Mouse (Mus musculus): ENCODE data around the gene Otulin. TPM values are rescaled to one million over a fixed set of nuclear protein-coding genes. Genes with fewer than 3 reads are reported as not detected.

The Otulin gene
- total RNA-seq (2012; rRNA removed): 64.2 and 65.5 TPM in 2 replicates
- polyA plus RNA-seq (2012; ENCODE audit: insufficient read depth in 1 of 2, insufficient read length in 2 of 2, low read depth in 1 of 2, low replicate concordance in 2 of 2, missing spikeins in 1 of 2): 10 to 100 TPM in 1 of 2 experiments, not detected in 1; 70.6 TPM

- Histone ChIP-seq H3K4me1 (ENCODE audit: control insufficient read depth in 1 of 2, insufficient read depth in 2 of 2, low read length in 2 of 2) (peaks cover 16 to 21% of the 10 kb centered on the region in 2 experiments), H3K27ac (ENCODE audit: control insufficient read depth, low read depth, low read length) (peak within 1 kb of the TSS; percentile 31), H3K9ac (ENCODE audit: control insufficient read depth, low read depth, low read length, poor library complexity, severe bottlenecking) (peak within 1 kb of the TSS; percentile 90), H3K4me3 (ENCODE audit: control insufficient read depth in 1 of 2, insufficient read depth in 1 of 2, low read depth in 2 of 2, low read length in 2 of 2) (peak within 1 kb of the TSS; percentile 53 to 69), H3K36me3 (ENCODE audit: control insufficient read depth in 1 of 2, insufficient read depth in 2 of 2, low read length in 2 of 2) (peaks cover 2 to 37% of the 10 kb centered on the region in 2 experiments), H3K79me2 (ENCODE audit: control insufficient read depth, insufficient read depth, low read length, poor library complexity) (peaks cover 43% of the 10 kb centered on the region), H3K9me3 (replicated peaks; ENCODE audit: insufficient read depth, low read length) (no peaks in the 10 kb centered on the region), H3K27me3 (ENCODE audit: control insufficient read depth in 1 of 2, insufficient read depth in 2 of 2, low read length in 2 of 2) (no peaks in the 10 kb centered on the region)
- TF ChIP-seq TBP (IDR thresholded peaks at IDR 0.05; ENCODE audit: low read depth, low read length): peak; percentile 86
- TF ChIP-seq CTCF (IDR thresholded peaks at IDR 0.05 in 2 of 3, conservative IDR thresholded peaks at IDR 0.05 in 1 of 3; ENCODE audit: control insufficient read depth in 1 of 3, insufficient read depth in 1 of 3, low read depth in 2 of 3, low read length in 3 of 3, poor library complexity in 1 of 3, severe bottlenecking in 1 of 3): no peak
- TF ChIP-seq MAZ (IDR thresholded peaks at IDR 0.05; ENCODE audit: low read depth, low read length): peak; percentile 97
- peak; percentile 97 for TF ChIP-seq POLR2AphosphoS2 (IDR thresholded peaks at IDR 0.05; ENCODE audit: low read length)
- no peak for TF ChIP-seq ZNF384 (IDR thresholded peaks at IDR 0.05; ENCODE audit: low read depth, low read length)
- TF ChIP-seq ZMIZ1 (IDR thresholded peaks at IDR 0.05; ENCODE audit: low read depth, low read length): peak; percentile 85
- peak; percentile 92 for TF ChIP-seq MAX (IDR thresholded peaks at IDR 0.05; ENCODE audit: low read length)
- TF ChIP-seq ETS1 (IDR thresholded peaks at IDR 0.05; ENCODE audit: low read depth, low read length): no peak; the same call in 1 of the 2 replicates
- TF ChIP-seq POLR2AphosphoS5 (IDR thresholded peaks at IDR 0.05; ENCODE audit: borderline replicate concordance, low read depth, low read length): peak; percentile 72; the same call in 1 of the 2 replicates
- TF ChIP-seq MYB (IDR thresholded peaks at IDR 0.05; ENCODE audit: low read depth, low read length): no peak
- peak; percentile 96 for TF ChIP-seq MYC (IDR thresholded peaks at IDR 0.05; ENCODE audit: low read depth, low read length)
- peak; percentile 98 for TF ChIP-seq NELFE (IDR thresholded peaks at IDR 0.05; ENCODE audit: low read depth, low read length)
- no peak for TF ChIP-seq GABPA (IDR thresholded peaks at IDR 0.05; ENCODE audit: low read depth, low read length)
- TF ChIP-seq SIN3A (IDR thresholded peaks at IDR 0.05; ENCODE audit: low read length): peak; percentile 91
- peak; percentile 87 for TF ChIP-seq MXI1 (IDR thresholded peaks at IDR 0.05; ENCODE audit: low read depth, low read length)
- TF ChIP-seq UBTF (IDR thresholded peaks at IDR 0.05; ENCODE audit: borderline replicate concordance, insufficient read depth, low read depth, low read length): no peak
- TF ChIP-seq HCFC1 (IDR thresholded peaks at IDR 0.05; ENCODE audit: low read depth, low read length): peak; percentile 91
- TF ChIP-seq ZKSCAN1 (IDR thresholded peaks at IDR 0.05; ENCODE audit: low read depth, low read length): no peak
- TF ChIP-seq ELF1 (IDR thresholded peaks at IDR 0.05; ENCODE audit: low read depth, low read length): peak; percentile 98
- TF ChIP-seq BHLHE40 (IDR thresholded peaks at IDR 0.05; ENCODE audit: borderline replicate concordance, low read depth, low read length): no peak
- peak; percentile 69 for TF ChIP-seq TCF12 (IDR thresholded peaks at IDR 0.05; ENCODE audit: low read depth, low read length)
- no peak for TF ChIP-seq SMC3 (IDR thresholded peaks at IDR 0.05; ENCODE audit: low read depth, low read length)
- TF ChIP-seq USF1 (IDR thresholded peaks at IDR 0.05; ENCODE audit: low read depth, low read length): peak; percentile 56
- TF ChIP-seq MAFK (IDR thresholded peaks at IDR 0.05; ENCODE audit: borderline replicate concordance, low read depth, low read length): no peak
- peak; percentile 96 to 99 for TF ChIP-seq POLR2A (IDR thresholded peaks at IDR 0.05; ENCODE audit: control insufficient read depth in 1 of 2, insufficient read depth in 1 of 2, low read depth in 1 of 2, low read length in 2 of 2, poor library complexity in 1 of 2)
- peak; percentile 88 for TF ChIP-seq CHD2 (IDR thresholded peaks at IDR 0.05; ENCODE audit: low read length)
- peak; percentile 98; the same call in 1 of the 2 replicates for TF ChIP-seq NRF1 (IDR thresholded peaks at IDR 0.05; ENCODE audit: insufficient read depth, low read depth, low read length, poor library complexity, severe bottlenecking)
- peak; percentile 99 for DNase-seq (ENCODE audit: low read depth, low spot score)
Measured at GRCm38 (mm10) chr15:27630601-27631383, at the start of gene Otulin. Gene Otulin (minus strand): TSS chr15:27630693.

Data from MEL (cell line).